Mouse (Mus musculus) heart, postnatal 0 days (tissue): ENCODE measurements around the gene Ddx10.

ENCODE experiments used
- CTCF ChIP-seq: IDR thresholded peaks from 2 replicates; pipeline ENCODE4 v1.5.1; 2016; ENCODE audit warnings: antibody characterized with exemption, control low read depth, low read depth
- EP300 ChIP-seq: IDR thresholded peaks from 2 replicates; pipeline ENCODE4 v1.6.1; 2016; ENCODE audit warnings: antibody characterized with exemption, low read depth

DNA sequence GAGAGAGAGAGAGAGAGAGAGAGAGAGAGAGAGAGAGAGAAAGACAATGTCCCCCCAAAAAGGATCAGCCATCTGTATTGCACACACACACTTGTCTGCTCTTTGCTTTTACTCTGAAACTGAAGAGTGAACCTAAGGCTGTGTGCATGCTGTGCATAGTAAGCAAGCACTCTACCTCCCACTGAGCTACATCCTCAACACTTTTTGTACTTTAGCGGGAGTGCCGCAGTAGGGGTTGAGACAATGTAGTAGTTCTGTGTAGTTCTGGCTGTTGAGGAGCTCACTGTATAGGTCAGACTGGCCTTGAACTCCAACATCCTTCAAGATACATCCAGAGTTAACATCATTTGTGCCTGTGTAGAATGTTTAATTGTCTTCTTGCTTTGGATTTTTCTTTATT lies 17.7 kb upstream of the Ddx10 start:
- TF ChIP-seq EP300 = no peak
- TF ChIP-seq CTCF = no peak
